Mouse (Mus musculus) heart, embryonic 12.5 days (tissue): ENCODE measurements around the gene Spata48. TPM values are rescaled to one million over a fixed set of nuclear protein-coding genes. Genes with fewer than 3 reads are reported as not detected.

Experiments
- ATAC-seq: fragments of 200-750 bp; cut with Nextera tagmentation; 2 replicates; pipeline ENCODE4 v1.8.0; 2017; ENCODE audit warnings: moderate TSS enrichment, moderate library complexity; ENCODE audit not compliant: insufficient number of reproducible peaks, low FRiP score
- H3K27ac ChIP-seq: fragments of 300-500 bp; sonication (generic); 2 replicates; pipeline ENCODE4 v1.5.1; 2016; ENCODE audit warnings: mild to moderate bottlenecking, moderate library complexity; ENCODE audit not compliant: poor library complexity, severe bottlenecking
- H3K27me3 ChIP-seq: fragments of 300-500 bp; sonication (generic); replicated peaks from 2 replicates; pipeline ENCODE4 v1.6.1; 2016; ENCODE audit warnings: mild to moderate bottlenecking, moderate library complexity
- H3K36me3 ChIP-seq: fragments of 300-500 bp; sonication (generic); 2 replicates; pipeline ENCODE4 v1.6.1; 2016; ENCODE audit warnings: mild to moderate bottlenecking, moderate library complexity
- H3K4me1 ChIP-seq: fragments of 300-500 bp; sonication (generic); replicated peaks from 2 replicates; pipeline ENCODE4 v1.6.1; 2016; ENCODE audit warnings: mild to moderate bottlenecking
- H3K4me2 ChIP-seq: fragments of 300-500 bp; sonication (generic); 2 replicates; pipeline ENCODE4 v1.6.1; 2016; ENCODE audit warnings: mild to moderate bottlenecking, moderate library complexity
- H3K4me3 ChIP-seq: fragments of 300-500 bp; sonication (generic); 2 replicates; pipeline ENCODE4 v1.5.1; 2016; ENCODE audit warnings: mild to moderate bottlenecking
- H3K9ac ChIP-seq: fragments of 300-500 bp; sonication (generic); 2 replicates; pipeline ENCODE4 v1.6.1; 2016; ENCODE audit warnings: mild to moderate bottlenecking, moderate library complexity
- H3K9me3 ChIP-seq: fragments of 300-500 bp; sonication (generic); replicated peaks from 2 replicates; pipeline ENCODE4 v1.6.1; 2016; ENCODE audit warnings: mild to moderate bottlenecking, moderate library complexity
- WGBS: fragments of 180-500 bp; shearing (Covaris S2); methylation state at CpG from one replicate; pipeline ENCODE4 v1.1.7; 2016; 5-methylcytosine and 5-hydroxymethylcytosine counted together
- polyA plus RNA-seq: library from polyadenylated mRNA; unstranded; fragments of >200 nt; fragmentation: Nextera tagmentation; extraction: Ambion mirVana; gene quantifications from 2 replicates; pipeline ENCODE4 v1.2.1, GENCODE M21; 2016

Spata48 gene
- polyA plus RNA-seq, 1 experiment from 2014 or later: 1.6 TPM

DNA sequence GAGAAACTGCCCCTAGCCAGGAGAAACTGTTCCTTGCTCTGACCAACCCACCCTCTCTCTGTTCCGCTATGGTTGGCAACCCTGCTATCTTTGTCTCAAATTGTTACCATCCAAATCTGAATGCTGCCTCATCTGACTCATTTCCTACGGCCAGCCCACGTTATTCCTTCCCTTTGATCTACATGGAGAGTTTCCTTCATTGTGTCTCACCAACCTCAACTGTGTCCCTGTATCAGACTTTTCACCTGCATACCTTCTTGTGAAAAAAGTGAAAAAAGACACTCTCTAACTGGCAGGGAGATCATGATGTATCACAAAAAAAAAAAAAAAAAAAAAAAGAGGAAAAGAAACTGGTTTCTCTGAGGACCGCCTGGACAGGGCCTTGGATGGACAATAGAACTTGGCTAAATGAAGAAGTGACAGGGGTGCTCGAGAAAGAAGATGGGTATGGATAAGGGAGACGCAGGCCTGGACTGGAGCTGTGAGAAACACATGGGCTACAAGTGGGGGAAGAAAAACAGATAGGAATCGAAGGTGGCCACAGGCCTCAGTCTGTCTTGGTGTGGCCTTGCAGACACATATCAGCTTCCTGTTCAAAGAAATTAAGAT, 85.1 kb downstream of the Spata48 start:
- Histone ChIP-seq H3K4me1 (no peaks in the 10 kb centered on the region), H3K4me2 (no peak overlapping the region), H3K4me3 (no peak overlapping the region), H3K27ac (no peak overlapping the region), H3K9me3 (no peaks in the 10 kb centered on the region), H3K36me3 (no peaks in the 10 kb centered on the region), H3K27me3 (no peaks in the 10 kb centered on the region), H3K9ac (no peak overlapping the region)
- ATAC-seq: no peak
- 70% methylated on average over 7 of the region's 7 CpGs for WGBS

DNA sequence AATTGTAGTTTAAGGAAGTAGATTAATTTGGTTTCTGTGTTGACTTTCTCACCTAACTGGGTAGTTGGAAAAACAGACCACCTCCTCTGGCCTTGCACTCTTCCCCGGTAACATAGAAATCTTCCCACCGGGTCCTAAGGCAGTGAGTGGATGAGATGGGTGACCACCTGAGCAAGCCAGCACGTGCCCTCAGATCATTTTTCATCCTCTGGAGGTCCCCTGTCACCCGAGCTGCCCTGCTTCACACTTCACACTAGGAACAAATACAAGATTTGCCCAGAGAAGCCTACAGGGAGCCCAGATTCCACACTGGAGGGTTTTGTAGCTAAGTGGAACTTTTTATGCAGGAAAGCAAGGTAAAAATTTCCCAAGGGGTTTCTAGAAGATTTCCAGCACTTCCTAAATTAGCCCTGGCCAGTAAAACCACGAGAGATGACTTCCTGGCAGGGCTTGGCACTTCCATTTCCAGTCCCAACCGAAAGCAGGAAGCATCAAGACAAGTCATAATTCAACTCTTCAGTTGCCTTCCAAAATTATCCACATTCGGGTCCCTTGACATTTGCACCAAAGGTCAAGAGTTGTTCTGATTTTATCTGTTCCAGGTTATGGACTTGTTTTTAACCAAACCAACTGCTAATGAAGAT, 85.8 kb downstream of the Spata48 start:
- no peak overlapping the region for H3K27ac ChIP-seq
- H3K9ac ChIP-seq: no peak overlapping the region
- no peak overlapping the region for H3K4me2 ChIP-seq
- no peaks in the 10 kb centered on the region for H3K4me1 ChIP-seq
- no peaks in the 10 kb centered on the region for H3K36me3 ChIP-seq
- no peak for ATAC-seq
- WGBS: 66% methylated on average over 7 of the region's 7 CpGs
- no peaks in the 10 kb centered on the region for H3K27me3 ChIP-seq
- no peaks in the 10 kb centered on the region for H3K9me3 ChIP-seq
- H3K4me3 ChIP-seq: no peak overlapping the region

DNA sequence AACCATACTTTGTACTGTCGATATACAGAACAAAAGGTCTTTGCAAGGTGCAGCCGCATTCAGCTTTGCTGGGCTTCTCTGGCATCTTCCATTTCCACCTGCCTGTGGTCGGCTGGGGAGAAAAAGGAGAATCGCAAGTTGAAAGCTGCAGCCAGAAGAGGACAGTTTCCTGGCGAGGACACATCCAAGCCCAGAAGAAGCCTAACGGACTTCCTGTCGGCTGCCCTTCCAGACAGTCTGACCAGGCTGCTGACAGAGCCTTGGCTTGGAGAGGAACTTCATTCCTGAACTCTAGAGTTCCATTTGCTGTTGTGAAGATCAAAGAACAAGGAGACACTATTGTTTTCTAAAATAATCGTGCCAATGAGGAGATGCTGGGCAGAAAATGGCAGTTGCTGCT, 93.7 kb downstream of the Spata48 start:
- Histone ChIP-seq H3K9me3 (no peaks in the 10 kb centered on the region), H3K27ac (no peak overlapping the region), H3K4me1 (no peaks in the 10 kb centered on the region), H3K4me3 (no peak overlapping the region), H3K9ac (no peak overlapping the region), H3K36me3 (no peaks in the 10 kb centered on the region), H3K4me2 (no peak overlapping the region), H3K27me3 (no peaks in the 10 kb centered on the region)
- WGBS: 68% methylated on average over 8 of the region's 8 CpGs
- ATAC-seq: no peak

DNA sequence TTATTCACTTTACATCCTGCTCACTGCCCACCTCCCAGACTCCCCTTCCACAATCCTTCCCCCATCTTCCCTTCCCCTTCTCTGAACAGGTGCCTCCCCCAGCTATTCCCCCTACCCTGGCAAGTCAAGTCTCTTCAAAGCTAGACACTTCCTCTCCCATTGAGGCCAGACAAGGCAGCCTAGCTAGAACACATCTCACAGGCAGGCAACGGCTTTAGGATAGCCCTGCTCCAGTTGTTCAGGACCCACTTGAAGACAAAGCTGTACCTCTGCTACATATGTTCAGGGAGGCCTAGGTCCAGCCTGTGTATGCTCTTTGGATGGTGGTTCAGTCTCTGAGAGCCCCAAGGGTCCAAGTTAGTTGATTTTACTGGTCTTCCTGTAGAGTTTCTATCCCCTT, 94.3 kb downstream of the Spata48 start:
- no peaks in the 10 kb centered on the region for H3K9me3 ChIP-seq
- no peaks in the 10 kb centered on the region for H3K4me1 ChIP-seq
- no peaks in the 10 kb centered on the region for H3K27me3 ChIP-seq
- 72% methylated on average over 1 of the region's 1 CpGs for WGBS
- H3K9ac ChIP-seq: no peak overlapping the region
- H3K27ac ChIP-seq: no peak overlapping the region
- no peak overlapping the region for H3K4me3 ChIP-seq
- ATAC-seq: no peak
- H3K36me3 ChIP-seq: no peaks in the 10 kb centered on the region
- no peak overlapping the region for H3K4me2 ChIP-seq

DNA sequence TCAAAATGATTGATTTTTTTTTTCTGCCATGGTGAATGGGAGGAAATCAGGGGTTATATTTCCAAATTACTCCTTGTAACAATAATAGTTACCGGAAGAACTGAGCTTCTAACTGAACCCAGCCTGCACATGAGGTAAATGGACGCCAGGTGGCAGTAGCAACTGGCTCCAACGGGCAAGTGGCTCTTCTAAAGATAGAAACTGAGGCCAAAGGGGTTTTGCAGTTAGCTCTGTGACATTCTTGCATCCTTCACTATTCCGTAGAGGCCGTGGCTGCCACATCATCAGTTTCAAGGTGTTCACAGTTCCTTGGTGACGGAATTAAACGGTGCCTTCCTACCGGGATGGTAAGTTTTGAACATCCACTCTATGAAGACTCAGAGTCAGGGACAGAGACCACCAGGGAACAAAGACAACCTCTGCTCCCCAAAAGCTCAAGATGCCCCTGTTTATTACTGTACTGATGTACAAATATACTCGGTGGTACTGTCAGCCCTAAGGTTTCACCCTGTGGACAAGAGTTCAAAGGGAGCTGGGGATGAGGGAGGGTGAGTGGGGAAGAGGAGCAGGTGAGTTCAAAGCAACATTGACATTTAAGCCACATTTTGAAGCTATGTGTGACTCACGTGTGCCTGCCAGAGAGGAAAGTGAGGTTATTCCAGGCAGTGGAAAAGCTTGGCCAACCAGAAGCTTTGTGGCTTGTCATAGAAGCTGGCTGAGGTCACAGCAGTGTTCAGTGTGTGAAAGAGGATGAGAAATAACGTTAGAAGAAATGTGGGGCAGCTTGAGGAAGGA, 95.5 kb downstream of the Spata48 start:
- Histone ChIP-seq H3K27me3 (no peaks in the 10 kb centered on the region), H3K36me3 (no peaks in the 10 kb centered on the region), H3K9me3 (no peaks in the 10 kb centered on the region), H3K9ac (no peak overlapping the region), H3K27ac (no peak overlapping the region), H3K4me1 (no peaks in the 10 kb centered on the region), H3K4me3 (no peak overlapping the region), H3K4me2 (no peak overlapping the region)
- WGBS: 40% methylated on average over 11 of the region's 11 CpGs
- ATAC-seq: no peak

DNA sequence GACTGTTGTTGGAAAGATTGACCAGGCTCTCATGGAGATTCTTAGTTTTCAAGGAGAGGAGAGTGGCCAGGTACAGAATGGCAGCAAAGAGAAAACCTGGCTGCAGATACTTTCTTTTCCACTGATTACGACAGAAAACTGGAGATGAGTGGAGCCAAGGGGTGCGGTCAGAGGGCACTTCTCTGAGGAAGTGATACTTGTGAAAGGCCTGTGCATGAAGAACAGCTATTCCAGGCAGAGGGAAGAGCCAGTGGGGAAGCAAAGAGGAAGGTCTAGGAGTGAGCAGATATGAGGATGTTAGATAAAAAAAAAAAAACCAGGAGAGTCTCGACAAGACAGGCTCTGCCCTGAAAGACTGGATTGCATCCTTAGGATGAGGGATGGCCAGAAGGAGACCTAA, 96.8 kb downstream of the Spata48 start:
- no peak for ATAC-seq
- H3K9me3 ChIP-seq: no peaks in the 10 kb centered on the region
- 62% methylated on average over 3 of the region's 3 CpGs for WGBS
- no peaks in the 10 kb centered on the region for H3K36me3 ChIP-seq
- no peaks in the 10 kb centered on the region for H3K4me1 ChIP-seq
- no peak overlapping the region for H3K4me2 ChIP-seq
- H3K4me3 ChIP-seq: no peak overlapping the region
- no peaks in the 10 kb centered on the region for H3K27me3 ChIP-seq
- no peak overlapping the region for H3K9ac ChIP-seq
- no peak overlapping the region for H3K27ac ChIP-seq

DNA sequence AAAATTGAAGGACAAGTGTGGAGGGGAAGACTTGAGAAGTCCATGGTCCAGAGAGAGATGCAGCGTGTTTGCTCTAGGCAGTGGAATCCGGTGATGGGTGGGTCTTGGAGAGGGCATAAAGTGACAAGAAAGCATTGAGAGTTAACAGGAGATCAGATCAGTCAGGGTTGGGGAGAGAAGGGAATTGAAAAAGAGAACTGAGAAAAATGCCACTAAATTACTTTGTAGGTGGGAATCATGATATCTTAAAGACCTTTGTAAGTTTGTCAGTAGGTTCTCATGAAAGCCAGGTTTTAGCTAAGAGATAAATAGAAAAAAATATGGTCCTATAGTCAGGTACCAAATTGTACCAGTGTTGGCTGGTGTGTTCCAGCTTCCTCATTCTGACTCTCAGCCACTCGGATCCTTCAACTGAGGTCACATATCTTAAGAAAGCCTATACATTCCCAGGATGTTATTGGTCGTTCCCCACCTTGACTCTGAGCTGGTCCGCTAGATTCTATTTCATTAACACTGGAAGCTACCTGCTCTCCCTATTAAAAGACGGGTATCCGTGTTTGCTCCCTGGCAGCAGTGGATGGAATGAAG, 97.3 kb downstream of the Spata48 start:
- no peak overlapping the region for H3K4me2 ChIP-seq
- H3K27me3 ChIP-seq: no peaks in the 10 kb centered on the region
- whole genome bisulfite sequencing: 84% methylated on average over 7 of the region's 7 CpGs
- H3K4me1 ChIP-seq: no peaks in the 10 kb centered on the region
- H3K4me3 ChIP-seq: no peak overlapping the region
- no peak for ATAC-seq
- H3K36me3 ChIP-seq: no peaks in the 10 kb centered on the region
- H3K27ac ChIP-seq: no peak overlapping the region
- no peak overlapping the region for H3K9ac ChIP-seq
- no peaks in the 10 kb centered on the region for H3K9me3 ChIP-seq

DNA sequence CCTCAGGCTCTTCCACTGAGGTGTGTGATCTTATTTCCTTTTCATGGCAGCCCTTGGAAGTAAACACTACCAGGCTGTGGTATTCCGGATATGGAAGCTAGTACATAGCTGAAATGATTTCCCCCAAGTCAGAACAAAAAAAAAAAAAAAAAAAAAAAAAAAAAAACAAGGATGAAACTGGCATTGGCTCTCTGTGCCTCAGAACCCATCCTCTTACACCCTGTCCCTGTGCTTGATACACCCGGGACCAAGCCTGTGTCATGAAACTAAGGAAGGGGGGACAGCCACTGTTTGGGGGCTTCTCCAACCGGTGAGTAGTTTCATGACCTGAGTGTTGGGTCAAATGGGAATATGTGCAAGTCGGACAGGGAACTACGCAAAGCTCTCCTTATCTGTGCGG, 99.2 kb downstream of the Spata48 start:
- Histone ChIP-seq H3K27ac (no peak overlapping the region), H3K9ac (no peak overlapping the region), H3K4me1 (no peaks in the 10 kb centered on the region), H3K4me3 (no peak overlapping the region), H3K36me3 (no peaks in the 10 kb centered on the region), H3K9me3 (no peaks in the 10 kb centered on the region), H3K27me3 (no peaks in the 10 kb centered on the region), H3K4me2 (no peak overlapping the region)
- WGBS: 83% methylated on average over 6 of the region's 6 CpGs
- no peak for ATAC-seq

DNA sequence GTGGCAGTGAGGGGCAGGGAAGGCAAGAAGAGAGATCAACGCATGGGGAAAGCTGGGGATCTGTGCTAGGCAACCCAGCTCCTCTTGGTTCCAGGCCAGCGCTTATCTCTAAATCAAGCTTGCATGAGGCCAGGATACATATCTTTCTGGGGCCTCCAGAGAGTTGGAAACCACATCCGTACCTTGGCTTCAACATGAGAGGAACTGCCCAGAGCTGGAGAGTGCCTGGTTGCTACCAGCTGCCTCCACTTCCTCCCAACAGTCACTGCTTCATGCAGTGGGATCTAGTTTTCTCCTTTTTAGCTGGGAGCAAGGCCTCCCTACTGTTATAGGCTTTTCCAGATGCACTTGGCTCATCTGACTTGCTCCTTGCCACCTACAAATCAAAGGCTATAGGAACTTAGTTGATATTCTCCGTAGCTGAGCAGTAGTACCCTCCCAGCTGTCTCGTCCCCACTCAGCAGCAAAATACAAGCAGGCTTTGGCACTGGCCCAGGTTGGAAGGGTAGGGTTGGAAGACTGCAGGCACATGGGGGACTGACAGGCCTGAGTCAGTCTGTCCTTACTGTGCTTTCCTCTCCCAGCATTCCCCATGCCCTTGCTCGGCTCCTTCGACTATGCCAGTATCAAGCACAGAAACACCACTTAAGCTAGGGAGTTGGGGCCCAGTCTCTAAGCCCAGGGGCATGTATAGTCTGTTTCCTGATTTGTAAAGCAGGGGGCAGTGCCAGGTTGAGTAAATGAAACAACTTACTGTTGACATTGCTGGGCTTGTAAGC, 102.6 kb downstream of the Spata48 start:
- H3K4me2 ChIP-seq: no peak overlapping the region
- no peak overlapping the region for H3K27ac ChIP-seq
- no peak for ATAC-seq

More for the DNA sequence above, 102.6 kb downstream of the Spata48 start:
- no peaks in the 10 kb centered on the region for H3K36me3 ChIP-seq
- no peak overlapping the region for H3K4me3 ChIP-seq
- H3K9me3 ChIP-seq: no peaks in the 10 kb centered on the region
- no peak overlapping the region for H3K9ac ChIP-seq
- no peaks in the 10 kb centered on the region for H3K4me1 ChIP-seq
- 71% methylated on average over 7 of the region's 7 CpGs for WGBS
- no peaks in the 10 kb centered on the region for H3K27me3 ChIP-seq
